8 mouse cellular contexts compared by ENCODE assay signal in genomic region chr6:135332737-135333281, GRCm38 (mm10). TPM values are rescaled to one million over a fixed set of nuclear protein-coding genes. Genes with fewer than 3 reads are reported as not detected.
DNase-seq lines count a peak whose midpoint lies in the region; TF ChIP-seq lines count a peak whose summit lies in the region.

No protein-coding gene starts in this region.

- H3K9ac ChIP-seq in ES-E14 (ENCODE audit: insufficient read depth, low read depth, low read length, poor library complexity, severe bottlenecking) = no peak overlapping the region

- in situ Hi-C loops in ES-E14 (cut with MboI; ENCODE audit: low sequenced_read_pairs in 2 of 2, unreplicated experiment in 2 of 2) = no loop called here

- H3K27ac ChIP-seq in ES-E14 (ENCODE audit: insufficient read depth, low read depth, low read length, poor library complexity, severe bottlenecking) = no peak overlapping the region
- H3K27ac ChIP-seq in limb, embryonic 10.5 days = peak overlapping the region; percentile 84

- peak overlapping the region; percentile 18 to 23; a peak in 2 of 4 replicates for H3K4me3 ChIP-seq in ES-E14 (ENCODE audit: insufficient read depth in 1 of 2, low read depth in 1 of 2, low read length in 2 of 2, poor library complexity in 1 of 2, severe bottlenecking in 1 of 2)
- H3K4me3 ChIP-seq in limb, embryonic 10.5 days = no peak overlapping the region

- H3K4me1 ChIP-seq in ES-E14 (ENCODE audit: control insufficient read depth in 2 of 2, insufficient read depth in 2 of 2, low read length in 2 of 2, poor library complexity in 1 of 2) = peaks cover 0 to 11% of the 10 kb centered on the region in 2 experiments; a peak in 1 of 4 replicates
- peaks cover 27% of the 10 kb centered on the region for H3K4me1 ChIP-seq in limb, embryonic 10.5 days

- H3K9me3 ChIP-seq in ES-E14 (ENCODE audit: control insufficient read depth, insufficient read depth, low read depth, low read length) = no peaks in the 10 kb centered on the region
- H3K9me3 ChIP-seq in limb, embryonic 10.5 days (replicated peaks) = no peaks in the 10 kb centered on the region

- WGBS in limb, embryonic 10.5 days = 24% methylated on average over 10 of the region's 10 CpGs

- no peaks in the 10 kb centered on the region for H3K27me3 ChIP-seq in limb, embryonic 10.5 days (ENCODE audit: low read depth, poor library complexity, severe bottlenecking)

- H3K36me3 ChIP-seq in ES-E14 (ENCODE audit: control insufficient read depth, insufficient read depth, low read length, poor library complexity, severe bottlenecking) = no peaks in the 10 kb centered on the region
- H3K36me3 ChIP-seq in limb, embryonic 10.5 days = no peaks in the 10 kb centered on the region

- DNase-seq in ES-E14 (ENCODE audit: low read depth, low spot score) = no peak
- DNase-seq in embryo, embryonic 9.5 days (ENCODE audit: extremely low spot score) = peak; percentile 60
- peak; percentile 29 for DNase-seq in heart, postnatal 4 days
- peak; percentile 74 for DNase-seq in limb, embryonic 10.5 days (ENCODE audit: low spot score)
- peak; percentile 60 for DNase-seq in retina, embryonic 14.5 days (ENCODE audit: low spot score)
- no peak for DNase-seq in right cerebral cortex, postnatal 14 days
- no peak for DNase-seq in layer of hippocampus, postnatal 14 days (ENCODE audit: low spot score in 2 of 2)
- no peak for DNase-seq in ovary, postnatal 10 days (ENCODE audit: low spot score)

TF ChIP-seq in ES-E14, 5 proteins besides CTCF, POLR2A, EP300 and RAD21:
- no peak for TF ChIP-seq HCFC1 (IDR thresholded peaks at IDR 0.05; ENCODE audit: borderline replicate concordance, insufficient read depth, low read length)
- TF ChIP-seq ZNF384 (IDR thresholded peaks at IDR 0.05; ENCODE audit: low read depth, low read length) = no peak
- no peak for TF ChIP-seq CHD2 (IDR thresholded peaks at IDR 0.05; ENCODE audit: low read depth, low read length)
- TF ChIP-seq ZC3H11A (IDR thresholded peaks at IDR 0.05; ENCODE audit: borderline replicate concordance, low read depth, low read length) = no peak
- TF ChIP-seq MAFK (IDR thresholded peaks at IDR 0.05; ENCODE audit: insufficient read depth, low read depth, low read length) = no peak
TF ChIP-seq in ES-E14: peak in this region for 0.

RNA-seq across cellular contexts. Expression of gene Pbp2, which starts 22.6 kb away (rescaled TPM):
- total RNA-seq in ES-E14 (2012; rRNA removed) = 0.31 TPM in 1 of 2 replicates, not detected in the other
- total RNA-seq in heart, postnatal 4 days (2021) = not detected
- polyA plus RNA-seq in limb, embryonic 10.5 days (2016; fragmentation: Nextera tagmentation; extraction: Ambion mirVana) = 0.11 and 0.19 TPM in 2 replicates
- total RNA-seq in layer of hippocampus, postnatal 14 days (2021) = under 1 TPM; 0.41 to 0.60 TPM

RNA-seq across cellular contexts. Expression of gene Emp1, which starts 29.5 kb away (rescaled TPM):
- 49.3 and 61.3 TPM in 2 replicates for total RNA-seq in ES-E14 (2012; rRNA removed)
- 100 to 1,000 TPM; 233 to 234 TPM for total RNA-seq in heart, postnatal 4 days (2021)
- polyA plus RNA-seq in limb, embryonic 10.5 days (2016; fragmentation: Nextera tagmentation; extraction: Ambion mirVana) = 5.0 and 9.0 TPM in 2 replicates
- total RNA-seq in layer of hippocampus, postnatal 14 days (2021) = 1 to 10 TPM; 2.8 to 6.2 TPM

Comparison
In these comparisons a context has a peak if more than half of its experiments do, and no peak if none do; other contexts are left out.
1. DNase-seq: peak in embryo, embryonic 9.5 days (single experiment), heart, postnatal 4 days (single experiment), limb, embryonic 10.5 days (single experiment) and retina, embryonic 14.5 days (single experiment); none in ES-E14 (single experiment), right cerebral cortex, postnatal 14 days (single experiment), layer of hippocampus, postnatal 14 days (0 of 2) and ovary, postnatal 10 days (single experiment).